Mouse (Mus musculus) embryonic facial prominence, embryonic 15.5 days (tissue): ENCODE results near the gene Ung. TPM values are rescaled to one million over a fixed set of nuclear protein-coding genes. Genes with fewer than 3 reads are reported as not detected.
A peak's percentile ranks its signal among the peaks of the same experiment; 100 is the strongest.

Experiments used
- ATAC-seq: fragments of 200-750 bp; cut with Nextera tagmentation; 2 replicates; pipeline ENCODE4 v1.8.0; 2017; ENCODE audit warnings: low read depth, moderate TSS enrichment; ENCODE audit not compliant: insufficient number of reproducible peaks, low FRiP score, low TSS enrichment
- H3K27ac ChIP-seq: fragments of 300-500 bp; sonication (generic); replicated peaks from 2 replicates; pipeline ENCODE4 v1.5.1; 2015; ENCODE audit warnings: mild to moderate bottlenecking, inconsistent platforms
- H3K27me3 ChIP-seq: fragments of 300-500 bp; sonication (generic); 2 replicates; pipeline ENCODE4 v1.6.1; 2015; ENCODE audit warnings: inconsistent platforms
- H3K36me3 ChIP-seq: fragments of 300-500 bp; sonication (generic); 2 replicates; pipeline ENCODE4 v1.6.1; 2015; ENCODE audit warnings: mild to moderate bottlenecking, inconsistent platforms
- H3K4me1 ChIP-seq: fragments of 300-500 bp; sonication (generic); 2 replicates; pipeline ENCODE4 v1.6.1; 2015; ENCODE audit warnings: inconsistent platforms
- H3K4me2 ChIP-seq: fragments of 300-500 bp; sonication (generic); replicated peaks from 2 replicates; pipeline ENCODE4 v1.6.1; 2015; ENCODE audit warnings: mild to moderate bottlenecking, inconsistent platforms
- H3K4me3 ChIP-seq: fragments of 300-500 bp; sonication (generic); replicated peaks from 2 replicates; pipeline ENCODE4 v1.5.1; 2015; ENCODE audit warnings: mild to moderate bottlenecking, inconsistent platforms
- H3K9ac ChIP-seq: fragments of 300-500 bp; sonication (generic); 2 replicates; pipeline ENCODE4 v1.6.1; 2015; ENCODE audit warnings: inconsistent platforms
- H3K9me3 ChIP-seq: fragments of 300-500 bp; sonication (generic); replicated peaks from 2 replicates; pipeline ENCODE4 v1.6.1; 2016; ENCODE audit warnings: inconsistent platforms
- WGBS: fragments of 180-500 bp; shearing (Covaris S2); methylation state at CpG from one replicate; pipeline ENCODE4 v1.1.7; 2015; 5-methylcytosine and 5-hydroxymethylcytosine counted together
- polyA plus RNA-seq: library from polyadenylated mRNA; unstranded; fragments of >200 nt; fragmentation: Nextera tagmentation; extraction: Ambion mirVana; gene quantifications from 2 replicates; pipeline ENCODE4 v1.2.1, GENCODE M21; 2015

The Ung gene
- 37.1 and 38.2 TPM in 2 replicates for polyA plus RNA-seq

DNA sequence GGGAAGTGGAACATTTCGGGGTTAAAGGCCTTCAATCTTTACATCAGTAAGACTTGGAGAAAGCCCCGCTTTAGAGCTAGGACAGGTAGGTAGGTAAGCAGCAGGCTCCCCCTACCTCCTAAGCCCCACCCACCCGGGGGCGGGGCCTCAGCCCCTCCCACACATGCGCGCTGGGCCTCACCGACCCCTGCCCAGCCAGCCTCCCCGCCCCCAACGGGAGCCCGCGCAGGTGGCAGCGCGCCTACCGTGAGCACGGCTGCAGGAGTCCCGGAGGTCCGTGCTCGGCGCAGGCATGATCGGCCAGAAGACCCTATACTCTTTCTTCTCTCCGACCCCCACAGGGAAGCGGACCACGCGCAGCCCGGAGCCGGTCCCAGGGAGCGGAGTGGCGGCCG lies at the start of gene Ung:
Gene Ung (plus strand): TSS at position 176 of the 395 bp plus-strand sequence.
- peak; percentile 30; the same call in 1 of the 2 replicates for ATAC-seq
- no peaks in the 10 kb centered on the region for H3K36me3 ChIP-seq
- peak within 1 kb of the TSS; percentile 58 for H3K9ac ChIP-seq
- H3K4me3 ChIP-seq: peak within 1 kb of the TSS; percentile 84
- H3K27me3 ChIP-seq: no peaks in the 10 kb centered on the region
- H3K27ac ChIP-seq: peak within 1 kb of the TSS; percentile 49
- H3K4me1 ChIP-seq: peaks cover 30% of the 10 kb centered on the region
- H3K4me2 ChIP-seq: peak within 1 kb of the TSS; percentile 100
- H3K9me3 ChIP-seq: no peaks in the 10 kb centered on the region
- 2% methylated on average over 29 of the region's 29 CpGs for WGBS

DNA sequence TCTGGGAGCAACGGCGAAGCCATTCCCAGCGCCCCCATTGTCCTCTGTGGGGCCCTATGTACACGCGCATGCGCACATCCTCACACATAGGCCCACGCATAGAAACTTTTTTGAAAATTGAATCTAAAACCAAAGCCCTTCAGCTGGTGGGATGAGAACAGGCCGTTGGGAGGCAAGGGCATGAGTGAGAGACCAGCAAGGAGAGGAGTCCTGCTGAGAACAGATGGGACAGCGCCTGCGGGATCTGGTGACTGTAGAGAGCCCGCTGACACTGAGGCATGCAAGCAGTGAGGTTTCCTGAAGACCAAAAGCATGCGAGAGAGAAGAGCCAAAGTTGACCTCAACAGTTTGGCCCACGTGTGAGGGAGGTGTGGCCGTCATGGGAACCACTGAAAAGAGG lies 44.7 kb upstream of the Ung start:
- no peaks in the 10 kb centered on the region for H3K36me3 ChIP-seq
- ATAC-seq: no peak
- H3K27ac ChIP-seq: no peak overlapping the region
- no peak overlapping the region for H3K4me3 ChIP-seq
- H3K9me3 ChIP-seq: no peaks in the 10 kb centered on the region
- 0 out of 2 replicates have a peak, but pooled peaks cover under 1% of the 10 kb centered on the region for H3K4me1 ChIP-seq
- H3K27me3 ChIP-seq: no peaks in the 10 kb centered on the region
- no peak overlapping the region for H3K4me2 ChIP-seq
- WGBS: 81% methylated on average over 14 of the region's 14 CpGs
- H3K9ac ChIP-seq: no peak overlapping the region

DNA sequence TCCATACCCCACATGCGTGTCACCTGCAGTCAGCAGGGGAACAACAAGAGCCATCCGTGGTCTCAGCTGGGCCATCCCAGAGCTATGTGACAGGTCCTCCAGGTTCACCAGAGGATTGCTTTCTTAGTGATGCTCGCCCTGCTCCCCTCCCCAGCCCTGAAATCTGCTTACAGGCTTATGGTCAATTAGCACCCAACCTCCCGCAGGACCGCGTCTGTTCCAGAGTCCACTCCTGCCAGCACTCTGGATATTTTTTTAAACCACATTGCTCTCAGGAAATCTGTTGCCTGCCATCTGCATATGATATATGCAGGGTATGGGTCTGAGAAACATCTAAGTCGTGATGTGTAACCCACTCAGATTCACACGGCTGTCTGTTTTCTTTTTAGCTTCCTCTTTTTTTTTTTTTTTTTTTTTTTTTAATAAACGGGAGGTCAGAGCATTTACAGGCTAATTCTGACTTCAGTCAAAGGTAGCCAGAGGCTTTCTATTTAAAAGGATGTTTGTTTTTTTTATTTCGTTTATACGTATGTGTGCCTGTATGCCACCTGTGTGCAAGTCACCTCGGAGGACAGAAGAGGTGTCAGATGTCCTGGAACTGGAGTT lies 42.2 kb upstream of the Ung start:
- no peak for ATAC-seq
- Histone ChIP-seq H3K27me3 (no peaks in the 10 kb centered on the region), H3K4me3 (no peak overlapping the region), H3K4me2 (no peak overlapping the region), H3K4me1 (peaks cover 13% of the 10 kb centered on the region), H3K9me3 (no peaks in the 10 kb centered on the region), H3K9ac (no peak overlapping the region), H3K36me3 (no peaks in the 10 kb centered on the region), H3K27ac (no peak overlapping the region)
- 63% methylated on average over 12 of the region's 12 CpGs for WGBS

DNA sequence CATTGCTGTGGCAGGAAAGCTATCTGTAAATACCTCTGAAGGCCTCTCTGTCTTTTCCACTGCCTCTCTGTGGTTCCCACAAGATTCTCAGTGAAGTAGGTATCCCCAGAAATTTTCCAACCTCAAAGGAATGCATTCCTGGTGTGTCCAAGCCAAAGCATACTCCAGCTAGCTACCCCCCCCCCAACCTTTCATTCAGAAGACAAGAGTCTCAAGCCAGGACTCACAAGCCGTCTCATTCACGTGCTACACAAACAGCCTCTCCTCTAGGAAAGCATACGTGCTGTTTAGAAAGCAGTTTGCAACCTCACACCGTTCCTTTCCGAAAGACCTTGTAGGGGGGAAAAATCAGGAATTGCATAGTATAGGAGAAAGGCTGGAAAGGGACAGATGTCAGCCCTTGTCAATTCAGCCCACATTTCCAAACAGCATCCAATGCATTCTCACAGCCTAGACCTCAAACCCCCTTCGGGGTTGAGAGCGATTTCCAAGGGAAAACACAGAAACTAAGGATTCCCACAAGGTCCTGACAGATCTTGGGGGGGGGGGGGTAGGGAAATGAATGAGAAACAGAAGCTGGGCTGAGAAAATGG lies 39.7 kb upstream of the Ung start:
- peak overlapping the region; percentile 50; the same call in 1 of the 2 replicates for H3K4me2 ChIP-seq
- H3K27ac ChIP-seq: no peak overlapping the region
- 15% methylated on average over 7 of the region's 7 CpGs for WGBS
- peaks cover 13% of the 10 kb centered on the region for H3K4me1 ChIP-seq
- no peaks in the 10 kb centered on the region for H3K36me3 ChIP-seq
- no peak for ATAC-seq
- H3K4me3 ChIP-seq: 0 out of 2 replicates have a peak overlapping the region, but pooled peaks have one; percentile 26
- no peaks in the 10 kb centered on the region for H3K27me3 ChIP-seq
- H3K9ac ChIP-seq: no peak overlapping the region
- H3K9me3 ChIP-seq: no peaks in the 10 kb centered on the region

DNA sequence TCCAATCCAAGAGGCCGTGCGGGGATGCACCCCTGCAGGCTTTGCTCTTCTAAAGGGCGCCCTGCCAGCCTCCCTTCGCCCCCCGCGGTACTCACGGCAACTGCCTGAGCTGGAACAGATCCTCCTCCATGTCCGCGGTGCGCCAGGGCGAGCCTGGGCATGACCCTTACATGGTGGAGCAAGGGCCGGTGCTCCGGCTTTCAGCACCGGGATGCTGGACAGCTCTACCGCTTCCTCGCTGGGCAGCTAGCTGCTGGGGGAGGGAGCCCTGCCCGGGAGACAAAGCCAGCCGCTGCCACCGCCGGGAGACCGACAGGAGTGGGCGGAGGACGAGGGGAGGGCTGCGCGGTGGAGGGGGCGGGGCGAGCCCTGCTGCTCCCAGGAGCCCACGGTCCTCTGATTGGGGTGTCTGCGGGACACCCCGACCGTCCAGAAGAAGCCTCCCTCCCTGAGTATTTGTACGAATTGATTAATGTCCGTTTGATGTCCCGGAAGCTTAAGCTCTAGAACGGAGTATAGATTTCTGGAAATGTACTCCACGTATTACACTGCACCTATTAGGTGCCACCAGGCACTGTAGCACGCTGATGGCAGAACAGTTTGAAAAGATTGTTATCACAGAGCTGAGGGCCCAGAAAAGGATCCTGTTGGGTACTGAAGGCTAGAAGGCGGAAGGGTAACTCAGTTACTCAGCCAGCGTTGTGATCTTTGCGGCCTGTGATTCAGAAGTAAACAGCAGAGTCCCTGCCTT lies 39.0 kb upstream of the Ung start, which contains the start of gene Svop:
Gene Svop (minus strand): TSS at position 514 of the 751 bp plus-strand sequence.
- Histone ChIP-seq H3K27ac (no peak within 1 kb of the TSS), H3K27me3 (no peaks in the 10 kb centered on the region), H3K4me1 (peaks cover 13% of the 10 kb centered on the region), H3K9ac (no peak within 1 kb of the TSS), H3K4me3 (peak within 1 kb of the TSS; percentile 26), H3K4me2 (peak within 1 kb of the TSS; percentile 50), H3K9me3 (no peaks in the 10 kb centered on the region), H3K36me3 (no peaks in the 10 kb centered on the region)
- peak; percentile 69 for ATAC-seq
- 2% methylated on average over 40 of the region's 40 CpGs for WGBS

DNA sequence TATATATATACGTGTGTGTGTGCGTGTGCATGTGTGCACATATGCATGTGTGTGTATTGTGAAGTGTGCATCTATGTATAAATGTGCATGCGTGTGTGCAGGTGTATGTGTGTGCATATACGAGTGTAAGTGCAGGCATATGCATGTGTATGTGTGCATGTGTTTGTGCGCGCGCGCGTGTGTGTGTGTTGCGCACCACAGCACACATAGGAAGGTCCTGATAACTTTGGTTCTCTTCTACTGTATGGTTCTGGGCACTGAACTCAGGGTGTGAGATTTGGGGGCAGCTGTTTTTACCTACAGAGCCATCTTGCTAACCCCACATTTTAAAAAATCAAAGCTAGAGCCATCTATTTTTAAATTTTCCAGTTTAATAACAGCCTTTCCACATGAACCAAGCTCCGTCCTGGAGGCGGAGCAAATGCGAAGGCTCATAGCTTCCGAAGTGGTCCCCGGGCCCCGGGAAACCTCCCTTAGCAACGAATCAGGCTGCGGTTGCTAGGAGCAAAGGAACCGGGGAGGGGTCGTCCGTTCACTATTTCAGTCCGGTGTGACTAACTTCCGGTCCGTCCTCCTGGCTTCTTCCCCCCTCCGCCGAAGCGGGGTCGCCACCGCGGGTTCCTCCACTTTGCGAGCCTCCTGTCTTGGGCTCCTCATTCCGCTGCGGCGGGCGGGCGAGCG lies 30.3 kb upstream of the Ung start:
- Histone ChIP-seq H3K27ac (peak overlapping the region; percentile 68), H3K4me1 (peaks cover 19% of the 10 kb centered on the region), H3K9ac (peak overlapping the region; percentile 96), H3K9me3 (no peaks in the 10 kb centered on the region), H3K4me3 (peak overlapping the region; percentile 95), H3K27me3 (no peaks in the 10 kb centered on the region), H3K4me2 (peak overlapping the region; percentile 92), H3K36me3 (peaks cover 7% of the 10 kb centered on the region; the same call in 1 of the 2 replicates)
- ATAC-seq: peak; percentile 91
- 7% methylated on average over 37 of the region's 37 CpGs for WGBS

DNA sequence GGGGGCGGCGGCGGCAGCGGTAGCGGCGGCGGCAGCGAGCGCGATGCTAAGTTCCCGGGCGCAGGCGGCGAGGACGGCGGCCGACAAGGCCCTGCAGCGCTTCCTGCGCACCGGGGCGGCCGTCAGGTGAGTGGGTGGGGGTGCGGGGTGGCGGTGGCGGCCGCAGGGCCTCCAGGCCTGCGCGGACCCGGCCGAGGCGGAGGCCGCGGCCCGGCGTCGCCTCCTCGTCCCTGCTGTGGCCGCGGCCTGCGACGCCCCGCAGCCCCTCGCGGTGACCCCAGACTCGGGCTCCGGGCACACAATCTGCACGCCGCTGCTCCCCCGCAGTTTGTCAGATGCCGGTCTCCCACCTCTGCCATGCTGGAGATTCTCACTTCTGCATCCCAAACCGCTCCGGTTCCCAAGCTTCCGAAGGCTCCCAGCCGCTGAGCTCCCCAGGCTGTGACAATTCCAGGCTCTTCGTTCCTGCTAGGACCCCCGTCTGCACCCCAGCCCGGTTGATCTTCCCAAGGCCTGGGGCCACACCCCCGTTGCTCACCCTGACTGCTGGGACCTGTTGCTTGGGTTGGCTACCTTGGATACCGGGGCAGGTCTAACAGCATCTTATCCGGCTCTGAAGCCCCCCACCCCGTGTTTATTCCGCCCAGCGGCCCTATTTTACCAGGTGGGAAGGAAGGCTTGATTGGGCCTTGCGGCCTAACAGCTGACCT lies 29.6 kb upstream of the Ung start:
- peak overlapping the region; percentile 95 for H3K4me3 ChIP-seq
- H3K27me3 ChIP-seq: no peaks in the 10 kb centered on the region
- H3K4me1 ChIP-seq: peaks cover 19% of the 10 kb centered on the region
- peaks cover 14% of the 10 kb centered on the region for H3K36me3 ChIP-seq
- peak overlapping the region; percentile 96 for H3K9ac ChIP-seq
- WGBS: 3% methylated on average over 50 of the region's 64 CpGs
- H3K9me3 ChIP-seq: no peaks in the 10 kb centered on the region
- peak overlapping the region; percentile 92 for H3K4me2 ChIP-seq
- H3K27ac ChIP-seq: 0 out of 2 replicates have a peak overlapping the region, but pooled peaks have one; percentile 68
- ATAC-seq: peak; percentile 56

DNA sequence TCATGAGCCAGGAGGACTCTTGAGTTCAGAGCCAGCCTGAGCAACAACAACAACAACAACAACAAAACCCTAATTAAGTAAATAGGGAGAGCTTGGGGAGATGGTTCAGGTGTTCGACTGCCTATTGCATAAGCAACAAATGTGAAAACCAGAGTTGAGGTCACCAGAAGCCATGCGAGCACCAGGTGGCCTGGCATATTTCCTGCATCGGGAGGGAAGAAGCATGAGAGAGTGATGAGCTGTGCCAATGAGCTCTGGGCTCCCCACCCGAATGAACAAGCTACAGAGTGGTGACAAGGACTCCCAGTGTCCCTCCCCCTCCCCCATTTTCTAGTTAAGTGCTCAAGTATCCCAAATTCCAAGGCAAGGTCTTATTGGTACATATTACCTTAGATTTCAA lies 28.3 kb upstream of the Ung start:
- H3K9ac ChIP-seq: no peak overlapping the region
- no peaks in the 10 kb centered on the region for H3K9me3 ChIP-seq
- no peak for ATAC-seq
- H3K27ac ChIP-seq: no peak overlapping the region
- no peaks in the 10 kb centered on the region for H3K27me3 ChIP-seq
- H3K4me2 ChIP-seq: no peak overlapping the region
- peaks cover 27% of the 10 kb centered on the region for H3K36me3 ChIP-seq
- 81% methylated on average over 4 of the region's 4 CpGs for WGBS
- peaks cover 19% of the 10 kb centered on the region for H3K4me1 ChIP-seq
- H3K4me3 ChIP-seq: no peak overlapping the region

DNA sequence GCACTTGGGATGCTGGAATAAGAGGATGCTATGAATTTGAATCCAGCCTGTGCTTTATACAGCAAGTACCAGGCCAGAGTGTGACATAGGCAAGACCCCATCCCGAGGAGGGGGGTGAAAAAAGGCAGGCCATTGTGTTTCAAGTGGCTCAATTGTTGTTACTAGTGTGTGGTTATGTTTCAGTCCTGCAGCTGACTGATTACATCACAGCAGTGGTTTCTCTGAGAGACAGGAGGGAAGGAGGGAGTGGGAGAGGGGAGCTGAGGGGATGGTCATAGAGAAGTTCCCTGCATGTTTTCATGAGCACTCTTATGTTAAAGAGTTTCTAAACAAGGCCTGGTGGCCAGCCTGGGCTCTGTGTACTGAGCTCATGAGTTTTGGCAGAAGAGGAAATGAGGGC lies 27.4 kb upstream of the Ung start:
- peaks cover 35% of the 10 kb centered on the region for H3K36me3 ChIP-seq
- 93% methylated on average over 1 of the region's 1 CpGs for WGBS

DNA sequence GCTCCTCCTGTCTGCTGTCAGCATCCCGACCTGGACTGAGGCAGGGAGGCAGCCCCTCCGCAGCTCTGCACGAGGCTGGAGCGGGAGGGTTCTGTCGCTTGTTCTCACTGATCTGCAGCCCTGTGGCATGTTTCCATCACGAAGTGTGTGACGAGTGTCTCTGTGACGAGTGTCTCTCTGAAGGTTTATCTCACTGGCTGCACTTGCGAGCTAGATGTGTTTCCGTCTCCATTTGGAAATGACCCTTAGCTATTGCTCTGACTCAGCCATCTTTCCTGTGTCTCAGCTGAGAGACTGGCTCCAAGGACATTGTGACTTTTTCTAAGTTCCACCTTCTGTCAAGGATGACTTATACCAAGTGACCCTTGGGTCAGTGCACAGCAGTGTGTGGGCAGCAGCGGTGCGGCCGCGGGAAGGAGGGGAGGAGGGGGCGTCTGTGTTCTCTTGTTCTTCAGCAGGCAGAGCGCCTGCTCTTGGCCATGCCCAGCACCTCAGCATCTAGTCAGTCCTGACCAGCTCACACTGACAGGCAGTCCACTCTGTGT lies 23.7 kb upstream of the Ung start:
- 88% methylated on average over 16 of the region's 16 CpGs for WGBS
- H3K27ac ChIP-seq: no peak overlapping the region
- ATAC-seq: no peak
- H3K36me3 ChIP-seq: peaks cover 71% of the 10 kb centered on the region
- H3K4me1 ChIP-seq: peaks cover 3% of the 10 kb centered on the region; the same call in 1 of the 2 replicates
- no peak overlapping the region for H3K9ac ChIP-seq
- H3K9me3 ChIP-seq: no peaks in the 10 kb centered on the region
- no peak overlapping the region for H3K4me2 ChIP-seq
- H3K27me3 ChIP-seq: no peaks in the 10 kb centered on the region
- no peak overlapping the region for H3K4me3 ChIP-seq

More for the DNA sequence above, 27.4 kb upstream of the Ung start:
- Histone ChIP-seq H3K27me3 (no peaks in the 10 kb centered on the region), H3K9ac (no peak overlapping the region), H3K4me3 (no peak overlapping the region), H3K9me3 (no peaks in the 10 kb centered on the region), H3K27ac (no peak overlapping the region), H3K4me2 (no peak overlapping the region), H3K4me1 (peaks cover 19% of the 10 kb centered on the region)
- no peak for ATAC-seq
